Mouse (Mus musculus) liver, postnatal 0 days (tissue): Measurements from ENCODE around the gene Btbd9.

Experiments used
- CTCF ChIP-seq: sonication (generic); IDR thresholded peaks from 2 replicates; pipeline ENCODE4 v1.5.1; 2016; ENCODE audit warnings: antibody characterized with exemption, low read depth
- EP300 ChIP-seq: IDR thresholded peaks from 2 replicates; pipeline ENCODE4 v1.6.1; 2016; ENCODE audit warnings: antibody characterized with exemption, low read depth, mild to moderate bottlenecking

- no peak for TF ChIP-seq CTCF
- TF ChIP-seq EP300: no peak
Observed at GRCm38 (mm10) chr17:30493481-30493880, 82.8 kb downstream of the Btbd9 start.
